Mouse (Mus musculus) frontal cortex, adult 2 months (tissue): Measurements from ENCODE around the gene Lbx2. TPM values are rescaled to one million over a fixed set of nuclear protein-coding genes. Genes with fewer than 3 reads are reported as not detected.

Experiments
- DNase-seq, 2 experiments: peaks; one replicate each; pipeline ENCODE4 v3.0.0; 2022; ENCODE audit warnings: low spot score in 1 of 2; ENCODE audit errors: extremely low spot score in 1 of 2
- polyA plus RNA-seq: library from polyadenylated mRNA; depleted of rRNA; stranded (reverse); fragments of >200 nt; gene quantifications from 2 replicates; pipeline ENCODE4 v1.2.3, GENCODE M21; 2012

The Lbx2 gene
- polyA plus RNA-seq, 1 experiment: 0.66 TPM

DNA sequence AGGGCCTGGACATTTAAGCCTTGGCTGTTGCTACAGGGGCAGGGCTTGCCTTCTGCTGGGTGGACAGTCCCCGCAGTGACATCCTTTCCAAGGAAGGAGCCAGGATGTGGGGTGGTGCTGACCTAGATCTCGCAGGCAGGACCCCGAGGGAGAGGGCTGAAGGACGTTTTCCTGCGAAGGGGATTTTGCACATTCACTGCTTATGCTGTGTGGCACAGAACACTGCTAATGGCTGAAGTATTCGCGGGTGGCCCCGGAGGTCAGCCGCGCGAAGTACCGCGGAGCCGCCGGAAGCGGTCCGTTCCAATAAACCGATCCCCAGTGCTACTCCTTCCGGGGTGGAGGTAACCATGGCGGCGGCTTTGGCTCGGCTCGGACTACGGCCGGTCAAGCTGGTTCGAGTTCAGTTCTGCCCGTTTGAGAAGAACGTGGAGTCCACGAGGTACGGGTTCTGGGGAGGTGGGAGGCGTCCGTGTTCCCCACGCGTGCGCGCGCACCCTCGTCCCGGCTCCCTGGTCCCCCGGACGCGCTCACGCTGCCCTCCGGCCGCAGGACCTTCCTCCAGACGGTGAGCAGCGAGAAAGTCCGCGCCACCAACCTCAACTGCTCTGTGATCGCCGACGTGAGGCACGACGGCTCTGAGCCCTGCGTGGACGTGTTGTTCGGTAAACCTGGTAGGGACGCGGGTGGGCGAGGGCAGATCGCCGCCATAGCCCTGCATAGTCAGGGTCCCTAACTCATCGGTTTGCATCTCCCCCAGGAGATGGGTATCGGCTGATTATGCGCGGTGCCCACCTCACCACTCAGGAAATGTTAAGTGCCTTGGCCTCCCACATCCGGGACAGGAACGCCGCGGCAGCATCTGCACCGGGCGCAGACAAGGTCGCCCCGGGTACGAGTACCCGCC, 22.8 kb downstream of the Lbx2 start, which contains the start of gene Mrpl53:
TSS of gene Mrpl53 (plus strand) at position 279 of the 907 bp plus-strand sequence.
- peak in 1 of 2 experiments; percentile 84 for DNase-seq

- no peak for DNase-seq
Measured at GRCm38 (mm10) chr6:83111510-83112136, 25.5 kb downstream of the Lbx2 start.

- DNase-seq: peak in 1 of 2 experiments; percentile 92
Measured at GRCm38 (mm10) chr6:83115011-83115671, 29.0 kb downstream of the Lbx2 start, which contains the start of gene Mogs. Mogs (plus strand) TSS chr6:83115496.

DNA sequence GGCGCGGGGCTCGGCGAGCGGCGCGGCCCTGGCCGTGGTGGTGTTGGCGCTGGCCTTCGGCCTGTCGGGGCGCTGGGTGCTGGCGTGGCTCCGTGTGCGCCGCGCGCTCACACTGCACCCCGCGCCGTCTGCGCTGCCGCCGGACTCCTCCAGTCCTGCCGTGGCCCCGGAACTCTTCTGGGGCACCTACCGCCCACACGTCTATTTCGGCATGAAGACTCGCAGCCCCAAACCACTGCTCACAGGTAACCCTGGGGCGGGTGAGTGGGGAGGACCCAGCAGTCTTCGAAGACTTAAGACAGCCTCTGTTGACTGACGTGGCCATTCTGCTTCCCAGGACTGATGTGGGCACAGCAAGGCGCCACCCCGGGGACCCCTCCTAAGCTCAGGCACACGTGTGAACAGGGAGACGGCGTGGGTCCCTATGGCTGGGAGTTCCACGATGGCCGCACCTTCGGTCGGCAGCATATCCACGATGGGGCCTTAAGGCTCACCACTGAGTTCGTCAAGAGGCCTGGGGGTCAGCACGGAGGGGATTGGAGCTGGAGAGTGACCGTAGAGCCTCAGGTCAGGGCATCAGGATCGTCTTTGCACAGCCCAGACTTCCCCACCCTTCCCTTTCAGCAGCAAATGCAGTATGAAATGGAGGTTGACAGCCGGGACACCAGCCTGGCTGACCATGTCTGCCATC, 29.7 kb downstream of the Lbx2 start:
- no peak for DNase-seq

DNA sequence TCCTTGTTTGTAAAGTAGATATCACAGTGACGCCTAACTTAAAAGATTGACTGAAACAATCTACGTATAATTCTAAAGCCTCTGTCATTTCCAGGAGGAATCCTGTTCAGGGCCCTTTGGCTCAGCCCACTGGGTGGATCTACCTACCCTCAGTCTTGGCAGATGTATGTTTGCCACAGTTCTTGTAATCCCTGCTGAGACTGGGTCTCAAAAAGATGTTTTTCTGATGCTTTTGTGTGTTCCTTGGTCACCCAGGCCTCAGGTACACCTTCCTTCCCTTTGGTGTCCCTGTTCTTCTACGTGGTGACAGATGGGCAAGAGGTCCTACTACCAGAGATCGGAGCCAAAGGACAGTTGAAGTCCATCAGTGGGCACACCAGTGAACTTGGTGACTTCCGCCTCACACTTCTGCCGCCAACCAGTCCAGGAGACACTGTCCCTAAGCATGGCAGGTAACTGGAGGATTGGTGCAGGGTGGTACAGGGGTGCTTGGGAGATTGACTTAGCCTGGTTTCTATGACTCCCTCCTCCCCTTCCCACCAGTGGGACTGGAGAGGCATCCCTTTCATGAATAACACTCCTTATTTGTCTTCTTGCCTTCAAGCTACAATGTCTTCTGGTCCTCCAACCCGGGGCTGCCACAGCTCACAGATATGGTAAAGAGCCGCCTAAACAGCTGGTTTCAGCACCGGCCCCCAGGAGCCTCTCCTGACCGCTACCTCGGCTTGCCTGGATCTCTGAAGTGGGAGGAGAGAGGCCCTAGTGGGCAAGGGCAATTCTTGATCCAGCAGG, 30.4 kb downstream of the Lbx2 start:
- no peak for DNase-seq

- no peak for DNase-seq
Measured at GRCm38 (mm10) chr6:83117165-83117438, 30.9 kb downstream of the Lbx2 start.

- no peak for DNase-seq
Measured at GRCm38 (mm10) chr6:83117616-83118015, 31.4 kb downstream of the Lbx2 start.

- DNase-seq: no peak
Measured at GRCm38 (mm10) chr6:83118369-83118768, 32.2 kb downstream of the Lbx2 start.

DNA sequence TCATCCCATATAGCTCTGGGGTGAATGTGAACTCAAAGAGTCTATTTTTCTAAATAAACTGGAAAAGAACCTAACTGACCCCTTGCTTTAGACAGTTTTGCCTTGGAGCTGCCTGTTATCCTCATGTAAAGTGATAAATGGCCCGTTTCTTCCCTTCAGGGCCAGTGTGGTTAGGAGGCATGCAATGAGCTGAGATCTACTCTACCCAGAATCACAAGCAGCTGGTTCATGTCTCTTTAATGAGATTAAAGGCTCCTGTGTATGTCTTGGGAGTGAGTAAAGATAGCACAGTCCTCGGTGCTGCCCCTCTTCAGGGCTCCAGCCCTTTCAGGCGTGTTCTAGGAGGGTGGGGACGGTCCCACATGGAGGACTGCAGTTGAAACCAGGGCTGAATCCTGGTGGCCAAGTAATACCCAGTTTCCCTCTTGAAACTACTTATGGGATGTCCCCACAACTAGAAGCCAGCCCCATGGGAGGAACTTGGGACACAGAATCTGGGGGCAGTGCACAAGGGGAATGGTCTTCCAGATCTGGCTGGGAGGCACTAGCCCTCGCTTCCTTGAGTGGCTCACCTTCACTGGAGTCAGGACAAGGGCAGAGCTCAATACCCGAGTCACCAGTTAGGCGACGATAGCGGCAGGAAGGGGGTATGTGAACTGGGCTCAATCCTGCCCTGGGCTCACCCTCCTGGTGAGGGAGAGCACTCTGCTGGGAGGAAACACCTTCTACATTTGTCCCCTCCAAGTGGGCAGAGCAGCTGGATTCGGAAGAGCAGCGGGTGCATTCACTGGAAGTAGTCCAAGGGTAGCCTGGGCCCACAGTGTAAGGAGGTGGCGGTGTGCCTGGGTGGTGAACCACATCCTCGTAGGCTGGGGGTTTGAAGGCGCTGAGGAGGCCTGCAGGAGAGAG, 32.9 kb downstream of the Lbx2 start:
- DNase-seq: no peak

- no peak for DNase-seq
Measured at GRCm38 (mm10) chr6:83119734-83120051, 33.5 kb downstream of the Lbx2 start.

- DNase-seq: peak; percentile 98 to 99
Measured at GRCm38 (mm10) chr6:83120930-83121862, 35.0 kb downstream of the Lbx2 start, which contains the start of gene Wbp1. Wbp1 (minus strand) TSS chr6:83121559.

- DNase-seq: no peak
Measured at GRCm38 (mm10) chr6:83121863-83122710, 35.9 kb downstream of the Lbx2 start.

DNA sequence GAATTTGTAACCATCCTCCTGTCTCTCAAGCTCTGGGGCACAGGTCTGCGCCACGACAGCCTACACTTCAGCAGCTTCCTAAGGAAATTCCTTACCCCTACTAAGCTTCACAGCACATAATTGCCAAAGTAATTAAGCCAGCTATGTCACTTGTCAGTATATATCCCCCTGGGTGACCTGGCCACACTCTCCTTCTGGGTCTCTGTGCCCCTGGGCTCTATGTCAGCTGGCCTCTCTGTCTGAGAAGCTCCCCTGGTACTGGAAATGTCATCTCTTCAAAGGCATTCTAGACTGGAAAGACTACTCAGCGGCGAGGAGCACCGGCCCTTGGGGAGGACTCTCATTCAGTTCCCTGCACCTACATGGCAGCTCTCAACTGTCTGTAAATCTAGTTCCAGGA, 36.8 kb downstream of the Lbx2 start:
- no peak for DNase-seq

DNA sequence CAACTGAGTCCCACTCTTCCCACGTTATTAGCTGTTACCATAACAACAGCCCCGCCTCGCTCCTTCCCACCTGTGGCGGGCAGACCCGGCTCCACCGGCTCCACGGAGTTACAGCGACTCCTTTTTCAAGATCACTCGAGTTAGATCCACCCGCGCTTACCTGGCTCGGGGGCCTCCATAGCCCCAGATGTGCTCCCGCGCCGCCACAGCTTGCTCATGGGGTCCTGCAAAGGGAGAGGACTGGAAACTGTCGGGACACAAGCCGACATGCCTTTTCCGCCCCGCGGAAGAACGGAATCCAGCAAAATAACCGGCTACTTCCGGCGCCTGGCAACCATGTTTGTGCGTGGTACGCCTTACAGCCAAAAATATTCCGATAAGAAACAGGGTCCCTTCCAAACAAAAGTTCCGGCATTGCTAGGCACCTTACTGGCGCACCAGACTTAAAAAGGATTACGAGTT, 38.7 kb downstream of the Lbx2 start:
- DNase-seq: peak; percentile 83 to 92

- DNase-seq: no peak
Measured at GRCm38 (mm10) chr6:83125331-83125730, 39.2 kb downstream of the Lbx2 start, which contains the start of gene Ino80b. Ino80b (minus strand) TSS chr6:83125431.

DNA sequence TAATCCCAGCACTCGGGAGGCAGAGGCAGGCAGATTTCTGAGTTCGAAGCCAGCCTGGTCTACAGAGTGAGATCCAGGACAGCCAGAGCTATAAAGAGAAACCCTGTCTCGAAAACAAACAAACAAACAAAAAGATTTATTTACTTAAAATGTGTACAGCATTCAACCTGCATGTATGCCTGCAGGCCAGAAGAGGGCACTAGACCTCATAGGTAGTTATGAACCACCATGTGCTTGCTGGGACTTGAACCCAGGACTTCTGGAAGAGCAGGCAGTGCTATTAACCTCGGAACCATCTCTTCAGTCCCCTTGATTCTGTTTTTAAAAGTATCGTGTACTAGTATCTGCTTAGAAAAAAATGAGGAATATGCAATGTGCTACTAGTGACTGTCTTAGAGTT, 41.3 kb downstream of the Lbx2 start:
- no peak for DNase-seq

DNA sequence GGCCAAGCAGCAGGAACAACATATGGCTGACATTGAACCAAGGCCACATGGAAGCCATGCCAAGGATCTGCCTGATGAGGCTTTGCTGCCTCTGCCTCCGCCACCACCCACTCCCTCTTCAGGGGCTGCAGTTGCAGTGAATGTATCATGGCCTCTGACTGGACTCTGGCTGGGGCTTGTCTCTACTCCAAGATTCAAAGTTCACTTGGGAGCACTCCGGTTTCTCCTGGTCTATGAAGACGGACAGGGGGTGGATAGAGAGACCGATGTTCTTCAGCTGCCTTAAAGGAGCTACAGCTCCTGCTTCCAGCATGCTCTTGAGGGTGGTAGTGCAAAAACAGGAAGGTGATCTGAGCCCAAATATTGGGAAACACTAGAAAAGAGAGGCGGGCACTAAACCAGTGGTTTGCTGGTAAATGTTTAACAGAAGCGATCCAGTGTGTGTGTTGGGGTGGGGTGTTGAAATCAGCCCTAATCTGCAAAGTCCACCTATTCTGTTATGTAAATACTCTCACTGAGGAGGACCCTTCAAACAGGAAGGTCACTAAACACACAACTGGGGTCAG, 45.4 kb downstream of the Lbx2 start:
- DNase-seq: no peak
